Mouse (Mus musculus) G1E (cell line): Measurements from ENCODE around the gene Morn1. TPM values are rescaled to one million over a fixed set of nuclear protein-coding genes. Genes with fewer than 3 reads are reported as not detected.

Source experiments
- ATAC-seq: 2 replicates; pipeline ENCODE4 v1.8.0; 2016; ENCODE audit warnings: mild to moderate bottlenecking; ENCODE audit not compliant: insufficient number of reproducible peaks, poor library complexity, low FRiP score, severe bottlenecking; ENCODE audit errors: extremely low read depth
- DNase-seq: peaks from one replicate; pipeline ENCODE4 v3.0.0; 2012; ENCODE audit warnings: low spot score
- H3K27me3 ChIP-seq: 2 replicates; pipeline ENCODE4 v1.6.1; 2012; ENCODE audit warnings: mild to moderate bottlenecking, low read length, inconsistent platforms; ENCODE audit not compliant: insufficient read depth
- H3K36me3 ChIP-seq: replicated peaks from 2 replicates; pipeline ENCODE3; 2012; ENCODE audit warnings: mild to moderate bottlenecking, inconsistent platforms
- H3K4me1 ChIP-seq: 2 replicates; pipeline ENCODE4 v1.6.1; 2012; ENCODE audit warnings: low read depth, low read length, inconsistent platforms, mixed read lengths; ENCODE audit not compliant: insufficient read depth
- H3K4me3 ChIP-seq: 2 replicates; pipeline ENCODE4 v1.5.1; 2012; ENCODE audit warnings: low read depth, mild to moderate bottlenecking, inconsistent platforms, low read length, moderate library complexity, mixed read lengths
- H3K9me3 ChIP-seq: replicated peaks from 2 replicates; pipeline ENCODE4 v1.6.1; 2012; ENCODE audit warnings: inconsistent platforms
- CTCF ChIP-seq: IDR thresholded peaks from 2 replicates; pipeline ENCODE4 v1.5.1; 2012; ENCODE audit warnings: low read depth, low read length, inconsistent platforms, mixed read lengths
- GATA1 ChIP-seq: IDR thresholded peaks from 2 replicates; pipeline ENCODE4 v1.6.1; 2012; ENCODE audit warnings: borderline replicate concordance, low read length, inconsistent platforms, mixed read lengths
- GATA2 ChIP-seq: IDR thresholded peaks from 2 replicates; pipeline ENCODE4 v1.6.1; 2012; ENCODE audit warnings: low read depth, low read length, inconsistent platforms, borderline replicate concordance
- POLR2AphosphoS5 ChIP-seq: IDR thresholded peaks from 2 replicates; pipeline ENCODE4 v1.6.1; 2012; ENCODE audit warnings: low read depth, low read length, inconsistent platforms; ENCODE audit not compliant: insufficient replicate concordance
- TAL1 ChIP-seq: conservative IDR thresholded peaks from 2 replicates; pipeline ENCODE4 v1.6.1; 2012; ENCODE audit warnings: low read depth, low read length, inconsistent platforms, mixed read lengths
- polyA plus RNA-seq: library from polyadenylated mRNA; stranded (reverse); fragments of >175 nt; gene quantifications from 2 replicates; pipeline ENCODE4 v1.2.3, GENCODE M21; 2012
- total RNA-seq, 2 experiments: library from RNA; stranded (forward) in 1 of 2; stranded (reverse) in 1 of 2; fragments of 200-1000 nt in 1 of 2; fragments of >200 nt in 1 of 2; fragmentation: Nextera tagmentation in 1 of 2; gene quantifications; 2 replicates each; pipeline ENCODE4 v1.2.3; 2014 to 2017

Morn1 gene
- total and polyA plus RNA-seq, 3 experiments, result 2.3 to 5.3 (median 2.9) TPM

DNA sequence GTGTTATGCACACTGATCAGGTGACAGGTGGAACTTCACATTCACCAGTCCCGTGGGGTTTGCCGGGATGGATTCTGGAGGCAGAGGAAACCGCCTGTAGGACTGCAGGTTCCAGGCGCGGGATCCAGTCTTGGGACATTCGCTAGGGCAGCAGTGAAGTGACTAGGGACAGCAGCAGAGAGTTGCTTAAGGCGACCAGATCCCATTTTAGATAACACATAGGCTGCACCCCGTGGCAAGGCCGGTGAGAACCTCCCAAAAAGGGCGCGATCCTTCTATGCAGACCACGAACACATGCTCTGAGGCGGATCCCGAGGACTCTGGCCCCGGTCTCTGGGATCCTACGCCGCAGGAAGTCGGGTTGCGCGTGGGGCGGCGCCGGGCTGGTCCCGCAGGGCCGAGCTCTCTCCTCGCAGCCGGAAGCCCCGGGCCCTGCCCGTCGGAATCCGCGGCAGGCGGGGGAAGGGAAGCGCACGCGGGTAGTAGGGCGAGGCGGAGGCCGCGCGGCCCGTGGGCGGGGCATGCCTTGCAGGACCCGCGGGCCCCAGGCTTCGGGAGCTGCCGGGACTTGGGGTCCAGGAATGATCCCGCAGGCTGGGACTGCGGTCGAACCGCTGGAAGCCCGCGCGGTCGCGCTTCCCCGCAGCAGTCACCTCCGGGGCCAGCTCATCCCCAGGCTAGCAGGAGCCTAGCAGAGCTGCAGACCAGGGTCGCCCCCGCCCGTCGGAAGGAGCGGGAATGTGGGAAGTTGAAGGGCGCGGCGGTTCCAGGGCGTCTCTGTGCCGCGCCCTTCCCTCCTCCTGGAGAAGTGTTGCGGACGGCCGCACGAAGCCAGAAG lies 64.1 kb downstream of the Morn1 start:
- H3K9me3 ChIP-seq, result peaks cover 10% of the 10 kb centered on the region; the same call in 1 of the 2 replicates
- H3K4me3 ChIP-seq, result peak overlapping the region; percentile 60; the same call in 1 of the 2 replicates
- ATAC-seq (no peak), DNase-seq (peak; percentile 56)
- peaks cover 56% of the 10 kb centered on the region for H3K27me3 ChIP-seq
- H3K4me1 ChIP-seq, result peaks cover 36% of the 10 kb centered on the region
- no peak for TF ChIP-seq TAL1
- TF ChIP-seq CTCF, result no peak
- TF ChIP-seq POLR2AphosphoS5, result no peak
- TF ChIP-seq GATA1, result no peak
- TF ChIP-seq GATA2, result no peak
- peaks cover 34% of the 10 kb centered on the region for H3K36me3 ChIP-seq

DNA sequence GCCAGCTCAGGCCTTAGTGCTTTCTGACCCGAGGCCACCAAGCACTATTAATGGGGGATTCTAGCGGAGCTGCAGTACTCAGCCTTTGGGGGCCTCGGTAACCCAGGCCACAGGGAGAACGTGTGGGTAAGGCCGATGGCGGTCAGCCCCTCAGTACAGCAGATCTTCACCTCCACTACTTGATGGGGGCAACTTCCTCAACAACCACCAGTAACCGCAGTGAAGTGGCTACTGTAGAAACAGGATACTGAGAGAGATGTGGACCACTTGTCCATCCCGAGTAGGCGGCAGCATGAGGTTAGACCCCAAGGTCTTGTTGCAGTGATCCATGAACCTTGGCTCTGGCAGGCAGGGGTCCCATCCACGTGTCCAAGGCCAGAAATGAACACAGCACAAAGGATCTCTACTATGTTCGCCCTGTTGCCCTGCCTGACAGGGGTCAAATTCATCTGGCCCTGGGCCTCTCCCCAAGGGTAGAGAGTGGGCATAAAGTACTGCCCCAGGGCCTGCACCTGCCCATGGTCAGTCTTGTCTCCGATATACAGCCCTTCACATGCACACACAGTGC lies 64.9 kb downstream of the Morn1 start:
- TF ChIP-seq TAL1 (no peak), GATA2 (no peak), GATA1 (no peak), POLR2AphosphoS5 (no peak), CTCF (no peak)
- peaks cover 49% of the 10 kb centered on the region for H3K27me3 ChIP-seq
- peaks cover 42% of the 10 kb centered on the region for H3K36me3 ChIP-seq
- peaks cover 35% of the 10 kb centered on the region for H3K4me1 ChIP-seq
- H3K9me3 ChIP-seq, result peaks cover 10% of the 10 kb centered on the region; the same call in 1 of the 2 replicates
- DNase-seq, result no peak
- no peak for ATAC-seq
- peak overlapping the region; percentile 60; the same call in 1 of the 2 replicates for H3K4me3 ChIP-seq

DNA sequence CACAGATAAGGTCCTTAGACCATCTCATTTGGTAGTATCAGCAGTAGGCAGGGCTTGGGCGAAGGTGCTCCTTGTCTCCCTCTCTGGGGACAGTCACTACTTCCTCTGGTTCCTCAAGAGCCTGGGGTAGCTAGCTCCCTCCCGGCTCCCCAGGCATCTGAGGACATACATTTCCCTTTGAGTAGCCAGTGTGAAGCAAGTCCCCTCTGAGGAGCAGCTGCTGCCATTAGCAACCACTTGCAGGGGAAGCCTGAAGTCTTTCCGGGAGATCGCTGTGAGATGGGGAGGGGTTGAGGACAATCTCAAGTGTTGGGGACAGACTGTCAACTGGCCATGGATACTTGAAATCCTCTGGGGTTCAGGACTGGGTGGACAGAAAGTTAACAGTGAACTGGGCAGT lies 65.5 kb downstream of the Morn1 start:
- DNase-seq (no peak), ATAC-seq (no peak)
- TF ChIP-seq POLR2AphosphoS5, result no peak
- no peak for TF ChIP-seq CTCF
- no peak for TF ChIP-seq TAL1
- no peak for TF ChIP-seq GATA2
- TF ChIP-seq GATA1, result no peak
- Histone ChIP-seq H3K9me3 (peaks cover 10% of the 10 kb centered on the region; the same call in 1 of the 2 replicates), H3K4me1 (peaks cover 36% of the 10 kb centered on the region), H3K36me3 (peaks cover 48% of the 10 kb centered on the region), H3K4me3 (no peak overlapping the region), H3K27me3 (peaks cover 46% of the 10 kb centered on the region)

DNA sequence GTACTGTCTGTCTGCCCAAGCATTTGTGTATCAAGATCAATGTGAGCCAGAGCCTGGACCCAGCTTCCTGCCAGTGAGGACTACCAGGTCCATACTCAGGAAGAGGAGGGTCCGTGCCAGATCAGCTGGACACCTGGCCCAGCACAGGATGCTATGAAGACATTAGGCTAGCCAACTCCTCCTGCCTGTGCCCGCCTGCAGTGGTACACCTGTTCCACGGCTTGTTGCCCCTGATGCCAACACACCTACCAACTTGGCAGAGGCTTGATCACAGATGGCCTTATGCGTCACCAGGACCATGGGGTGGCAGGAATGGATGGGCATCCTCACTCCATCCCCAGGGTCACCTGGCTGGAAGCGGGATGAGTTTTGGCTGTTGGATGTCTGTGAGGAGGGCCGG lies 66.1 kb downstream of the Morn1 start:
- Histone ChIP-seq H3K27me3 (peaks cover 46% of the 10 kb centered on the region), H3K4me1 (peaks cover 36% of the 10 kb centered on the region), H3K36me3 (peaks cover 54% of the 10 kb centered on the region), H3K9me3 (peaks cover 10% of the 10 kb centered on the region; the same call in 1 of the 2 replicates), H3K4me3 (no peak overlapping the region)
- DNase-seq (no peak), ATAC-seq (no peak)
- TF ChIP-seq GATA1 (no peak), POLR2AphosphoS5 (no peak), TAL1 (no peak), CTCF (no peak), GATA2 (no peak)

DNA sequence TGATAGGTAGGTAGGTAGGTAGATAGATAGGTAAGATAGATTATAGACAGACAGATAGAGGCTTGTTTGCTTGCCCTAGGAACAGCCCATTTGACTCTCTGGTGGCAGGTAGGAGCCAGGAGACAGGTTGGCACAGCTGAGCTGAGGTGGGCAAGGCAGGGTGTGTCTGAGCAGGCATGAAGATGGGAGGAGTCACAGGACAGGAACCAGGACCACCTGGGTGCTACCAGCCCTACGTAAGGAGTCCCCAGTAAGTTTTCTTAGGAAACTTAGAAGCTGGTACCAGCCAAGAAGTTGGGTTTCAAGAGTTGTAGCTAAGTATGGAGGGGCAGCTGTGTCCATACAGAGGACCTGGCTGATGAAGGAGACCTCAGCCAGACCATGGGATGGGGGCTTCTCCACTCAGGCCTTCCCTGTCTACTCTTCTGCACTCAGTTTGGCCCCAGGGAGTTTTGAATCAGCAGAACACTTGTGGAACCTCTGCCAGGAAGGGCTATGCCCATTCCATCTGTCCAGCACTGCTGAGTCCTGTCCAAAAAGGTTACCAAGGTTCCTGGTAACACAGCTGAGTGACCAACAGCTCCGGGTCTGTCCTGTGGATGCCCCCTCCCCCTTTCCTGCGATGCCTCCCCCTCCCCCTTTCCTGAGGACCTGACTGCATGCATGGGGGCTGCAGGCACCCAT lies 67.2 kb downstream of the Morn1 start:
- Histone ChIP-seq H3K9me3 (peaks cover 10% of the 10 kb centered on the region; the same call in 1 of the 2 replicates), H3K36me3 (peaks cover 65% of the 10 kb centered on the region), H3K27me3 (peaks cover 36% of the 10 kb centered on the region), H3K4me3 (no peak overlapping the region), H3K4me1 (peaks cover 31% of the 10 kb centered on the region)
- no peak for ATAC-seq
- TF ChIP-seq GATA1, result no peak
- no peak for TF ChIP-seq GATA2
- no peak for TF ChIP-seq CTCF
- no peak for TF ChIP-seq POLR2AphosphoS5
- no peak for TF ChIP-seq TAL1
- no peak for DNase-seq

DNA sequence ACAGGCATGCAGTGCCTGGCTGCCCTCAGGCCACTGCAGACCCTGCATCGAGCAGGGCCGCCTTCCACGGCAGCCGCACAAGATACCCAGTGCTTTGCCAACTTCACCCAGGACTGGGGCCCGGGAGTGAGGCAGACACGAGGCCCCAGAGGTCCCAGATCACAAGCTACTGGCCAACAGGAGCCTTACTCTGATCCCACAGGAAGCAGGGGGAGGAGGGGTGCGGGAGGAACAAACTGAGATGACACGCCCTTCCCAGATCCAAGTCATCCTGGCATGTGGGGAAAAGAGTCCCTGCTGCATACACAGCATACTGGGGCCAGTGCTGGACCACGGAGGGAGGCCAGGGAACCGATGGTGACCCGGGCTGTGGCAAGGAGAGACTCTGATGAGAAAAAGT lies 68.6 kb downstream of the Morn1 start:
- Histone ChIP-seq H3K4me1 (peaks cover 22% of the 10 kb centered on the region), H3K27me3 (peaks cover 21% of the 10 kb centered on the region), H3K4me3 (no peak overlapping the region), H3K36me3 (peaks cover 79% of the 10 kb centered on the region), H3K9me3 (peaks cover 10% of the 10 kb centered on the region; the same call in 1 of the 2 replicates)
- TF ChIP-seq GATA2 (no peak), POLR2AphosphoS5 (no peak), CTCF (no peak), TAL1 (no peak), GATA1 (no peak)
- no peak for ATAC-seq
- DNase-seq, result no peak
